Mouse (Mus musculus) limb, embryonic 12.5 days (tissue): ENCODE measurements around the gene Tnp2. TPM values are rescaled to one million over a fixed set of nuclear protein-coding genes. Genes with fewer than 3 reads are reported as not detected.
"Not testable (repeated sequence)": the region's sequence is repeated elsewhere in the genome, so short reads cannot be mapped to it uniquely, and the experiment has no call there.

Experiments used
- ATAC-seq: fragments of 200-750 bp; cut with Nextera tagmentation; 2 replicates; pipeline ENCODE4 v1.8.0; 2017; ENCODE audit warnings: low read depth, moderate TSS enrichment; ENCODE audit not compliant: insufficient number of reproducible peaks, insufficient read depth, low FRiP score, low TSS enrichment
- H3K27ac ChIP-seq: fragments of 300-500 bp; sonication (generic); 2 replicates; pipeline ENCODE4 v1.5.1; 2016; ENCODE audit warnings: mild to moderate bottlenecking, moderate library complexity
- H3K27me3 ChIP-seq: fragments of 300-500 bp; sonication (generic); 2 replicates; pipeline ENCODE4 v1.6.1; 2016; ENCODE audit warnings: mild to moderate bottlenecking, moderate library complexity
- H3K36me3 ChIP-seq: fragments of 300-500 bp; sonication (generic); 2 replicates; pipeline ENCODE4 v1.6.1; 2016; ENCODE audit warnings: mild to moderate bottlenecking, moderate library complexity
- H3K4me1 ChIP-seq: fragments of 300-500 bp; sonication (generic); replicated peaks from 2 replicates; pipeline ENCODE4 v1.6.1; 2016
- H3K4me2 ChIP-seq: fragments of 300-500 bp; sonication (generic); 2 replicates; pipeline ENCODE4 v1.6.1; 2016; ENCODE audit warnings: mild to moderate bottlenecking, moderate library complexity
- H3K4me3 ChIP-seq: fragments of 300-500 bp; sonication (generic); replicated peaks from 2 replicates; pipeline ENCODE4 v1.5.1; 2016; ENCODE audit warnings: mild to moderate bottlenecking
- H3K9ac ChIP-seq: fragments of 300-500 bp; sonication (generic); replicated peaks from 2 replicates; pipeline ENCODE4 v1.6.1; 2016; ENCODE audit warnings: mild to moderate bottlenecking, moderate library complexity
- H3K9me3 ChIP-seq: fragments of 300-500 bp; sonication (generic); 2 replicates; pipeline ENCODE4 v1.6.1; 2016; ENCODE audit warnings: mild to moderate bottlenecking, moderate library complexity
- WGBS: fragments of 180-500 bp; shearing (Covaris S2); methylation state at CpG from one replicate; pipeline ENCODE4 v1.1.7; 2016; 5-methylcytosine and 5-hydroxymethylcytosine counted together
- polyA plus RNA-seq: library from polyadenylated mRNA; unstranded; fragments of >200 nt; fragmentation: Nextera tagmentation; extraction: Ambion mirVana; gene quantifications from 2 replicates; pipeline ENCODE4 v1.2.1, GENCODE M21; 2016

Tnp2 gene
- polyA plus RNA-seq, 1 experiment from 2014 or later: not detected

GRCm38 (mm10) chr16:10821387-10821786 is 32.9 kb upstream of the Tnp2 start:
- Histone ChIP-seq H3K9ac (no peak overlapping the region), H3K9me3 (0 out of 2 replicates have a peak, but pooled peaks cover 2% of the 10 kb centered on the region), H3K4me1 (peaks cover 26% of the 10 kb centered on the region), H3K4me2 (no peak overlapping the region), H3K36me3 (no peaks in the 10 kb centered on the region), H3K27ac (peak overlapping the region; percentile 62), H3K27me3 (no peaks in the 10 kb centered on the region), H3K4me3 (no peak overlapping the region)
- WGBS: 47% methylated on average over 4 of the region's 4 CpGs
- ATAC-seq: no peak

GRCm38 (mm10) chr16:10819966-10820365 is 31.5 kb upstream of the Tnp2 start:
- Histone ChIP-seq H3K9ac (no peak overlapping the region), H3K4me2 (no peak overlapping the region), H3K9me3 (0 out of 2 replicates have a peak, but pooled peaks cover 2% of the 10 kb centered on the region), H3K4me3 (no peak overlapping the region), H3K4me1 (peaks cover 14% of the 10 kb centered on the region), H3K36me3 (no peaks in the 10 kb centered on the region), H3K27me3 (no peaks in the 10 kb centered on the region), H3K27ac (no peak overlapping the region)
- ATAC-seq: no peak
- WGBS: 69% methylated on average over 3 of the region's 3 CpGs

GRCm38 (mm10) chr16:10818579-10819135 is 30.2 kb upstream of the Tnp2 start:
- H3K9ac ChIP-seq: no peak overlapping the region
- H3K36me3 ChIP-seq: no peaks in the 10 kb centered on the region
- no peak overlapping the region for H3K4me3 ChIP-seq
- 0 out of 2 replicates have a peak, but pooled peaks cover 2% of the 10 kb centered on the region for H3K9me3 ChIP-seq
- H3K27me3 ChIP-seq: no peaks in the 10 kb centered on the region
- peaks cover 13% of the 10 kb centered on the region for H3K4me1 ChIP-seq
- WGBS: 85% methylated on average over 4 of the region's 4 CpGs
- H3K4me2 ChIP-seq: no peak overlapping the region
- H3K27ac ChIP-seq: no peak overlapping the region
- no peak for ATAC-seq

- Histone ChIP-seq H3K9me3 (no peaks in the 10 kb centered on the region), H3K27me3 (peaks cover 2% of the 10 kb centered on the region; the same call in 1 of the 2 replicates), H3K4me1 (0 out of 2 replicates have a peak, but pooled peaks cover 7% of the 10 kb centered on the region), H3K4me2 (no peak overlapping the region), H3K9ac (no peak overlapping the region), H3K36me3 (no peaks in the 10 kb centered on the region), H3K4me3 (no peak overlapping the region), H3K27ac (no peak overlapping the region)
- no peak for ATAC-seq
- 70% methylated on average over 4 of the region's 4 CpGs for WGBS
These were observed 26.4 kb upstream of the Tnp2 start for GRCm38 (mm10) chr16:10814864-10815263.

- Histone ChIP-seq H3K9ac (no peak overlapping the region), H3K4me3 (no peak overlapping the region), H3K36me3 (no peaks in the 10 kb centered on the region), H3K27me3 (peaks cover 5% of the 10 kb centered on the region; the same call in 1 of the 2 replicates), H3K9me3 (no peaks in the 10 kb centered on the region), H3K27ac (no peak overlapping the region), H3K4me2 (no peak overlapping the region), H3K4me1 (0 out of 2 replicates have a peak, but pooled peaks cover 7% of the 10 kb centered on the region)
- ATAC-seq: no peak
- WGBS: 82% methylated on average over 4 of the region's 4 CpGs
These were observed 25.3 kb upstream of the Tnp2 start for GRCm38 (mm10) chr16:10813726-10814125.

GRCm38 (mm10) chr16:10812865-10813371 is 24.5 kb upstream of the Tnp2 start, which contains the start of gene Gm11172:
Gm11172 (plus strand) TSS chr16:10812915.
- Histone ChIP-seq H3K4me2 (no peak within 1 kb of the TSS), H3K9ac (no peak within 1 kb of the TSS), H3K27ac (no peak within 1 kb of the TSS), H3K9me3 (no peaks in the 10 kb centered on the region), H3K36me3 (no peaks in the 10 kb centered on the region), H3K27me3 (peaks cover 5% of the 10 kb centered on the region; the same call in 1 of the 2 replicates), H3K4me3 (no peak within 1 kb of the TSS), H3K4me1 (0 out of 2 replicates have a peak, but pooled peaks cover 7% of the 10 kb centered on the region)
- 93% methylated on average over 2 of the region's 2 CpGs for WGBS
- ATAC-seq: no peak

- Histone ChIP-seq H3K4me3 (no peak overlapping the region), H3K27me3 (peaks cover 5% of the 10 kb centered on the region; the same call in 1 of the 2 replicates), H3K27ac (no peak overlapping the region), H3K36me3 (no peaks in the 10 kb centered on the region), H3K9ac (no peak overlapping the region), H3K4me2 (no peak overlapping the region), H3K4me1 (peaks cover 23% of the 10 kb centered on the region), H3K9me3 (no peaks in the 10 kb centered on the region)
- WGBS: 90% methylated on average over 1 of the region's 1 CpGs
- no peak for ATAC-seq
These were observed 21.9 kb upstream of the Tnp2 start for GRCm38 (mm10) chr16:10810376-10810775.

GRCm38 (mm10) chr16:10805789-10806527 is 17.5 kb upstream of the Tnp2 start, which contains the start of gene Prm1:
Prm1 (minus strand) TSS chr16:10805839.
- peak within 1 kb of the TSS; percentile 71 for H3K27ac ChIP-seq

GRCm38 (mm10) chr16:10802420-10802819 is 14.0 kb upstream of the Tnp2 start:
- not testable (repeated sequence) for H3K4me2 ChIP-seq, H3K9ac ChIP-seq, ATAC-seq, H3K27me3 ChIP-seq, H3K9me3 ChIP-seq, H3K27ac ChIP-seq, H3K4me3 ChIP-seq, H3K36me3 ChIP-seq
- peaks cover 16% of the 10 kb centered on the region for H3K4me1 ChIP-seq
- WGBS: 86% methylated on average over 3 of the region's 3 CpGs

More at GRCm38 (mm10) chr16:10805789-10806527, 17.5 kb upstream of the Tnp2 start, which contains the start of gene Prm1:
- H3K36me3 ChIP-seq: no peaks in the 10 kb centered on the region
- no peak within 1 kb of the TSS for H3K9ac ChIP-seq
- peaks cover 16% of the 10 kb centered on the region for H3K4me1 ChIP-seq
- H3K9me3 ChIP-seq: no peaks in the 10 kb centered on the region
- peaks cover 5% of the 10 kb centered on the region; the same call in 1 of the 2 replicates for H3K27me3 ChIP-seq
- H3K4me3 ChIP-seq: no peak within 1 kb of the TSS
- ATAC-seq: no peak
- WGBS: 70% methylated on average over 10 of the region's 10 CpGs
- H3K4me2 ChIP-seq: no peak within 1 kb of the TSS

GRCm38 (mm10) chr16:10796034-10796433 is 7.6 kb upstream of the Tnp2 start, which contains the start of gene Prm2:
Prm2 (minus strand) TSS chr16:10796134.
- Histone ChIP-seq H3K4me3 (no peak within 1 kb of the TSS), H3K36me3 (no peaks in the 10 kb centered on the region), H3K4me1 (no peaks in the 10 kb centered on the region), H3K9ac (no peak within 1 kb of the TSS), H3K9me3 (no peaks in the 10 kb centered on the region), H3K4me2 (no peak within 1 kb of the TSS), H3K27ac (no peak within 1 kb of the TSS), H3K27me3 (peaks cover 34% of the 10 kb centered on the region)
- no peak for ATAC-seq
- 78% methylated on average over 6 of the region's 6 CpGs for WGBS

GRCm38 (mm10) chr16:10790702-10791101 is 2.2 kb upstream of the Tnp2 start, which contains the start of gene Prm3:
Prm3 (minus strand) TSS chr16:10790914.
- H3K27ac ChIP-seq: no peak within 1 kb of the TSS
- WGBS: 78% methylated on average over 9 of the region's 9 CpGs
- H3K9ac ChIP-seq: no peak within 1 kb of the TSS
- no peaks in the 10 kb centered on the region for H3K36me3 ChIP-seq
- no peak for ATAC-seq
- H3K4me3 ChIP-seq: no peak within 1 kb of the TSS
- H3K9me3 ChIP-seq: no peaks in the 10 kb centered on the region
- H3K4me2 ChIP-seq: no peak within 1 kb of the TSS
- peaks cover 20% of the 10 kb centered on the region for H3K27me3 ChIP-seq
- peaks cover 16% of the 10 kb centered on the region; the same call in 1 of the 2 replicates for H3K4me1 ChIP-seq
